Mouse (Mus musculus): ENCODE measurements around the gene Eya2.

Eya2 gene

GRCm38 (mm10) chr2:165717182-165718176 lies 122.6 kb downstream of the Eya2 start:
- no peak for DNase-seq (ENCODE audit: low spot score)

GRCm38 (mm10) chr2:165719382-165719781 lies 124.5 kb downstream of the Eya2 start:
- no peak for DNase-seq (ENCODE audit: low spot score)

- peak; percentile 3 for DNase-seq (ENCODE audit: low spot score)
These were observed 127.1 kb downstream of the Eya2 start for GRCm38 (mm10) chr2:165721941-165722340.

GRCm38 (mm10) chr2:165732552-165733238 lies 137.9 kb downstream of the Eya2 start:
- DNase-seq (ENCODE audit: low spot score): no peak

GRCm38 (mm10) chr2:165733701-165734100 lies 138.9 kb downstream of the Eya2 start:
- DNase-seq (ENCODE audit: low spot score): no peak

DNA sequence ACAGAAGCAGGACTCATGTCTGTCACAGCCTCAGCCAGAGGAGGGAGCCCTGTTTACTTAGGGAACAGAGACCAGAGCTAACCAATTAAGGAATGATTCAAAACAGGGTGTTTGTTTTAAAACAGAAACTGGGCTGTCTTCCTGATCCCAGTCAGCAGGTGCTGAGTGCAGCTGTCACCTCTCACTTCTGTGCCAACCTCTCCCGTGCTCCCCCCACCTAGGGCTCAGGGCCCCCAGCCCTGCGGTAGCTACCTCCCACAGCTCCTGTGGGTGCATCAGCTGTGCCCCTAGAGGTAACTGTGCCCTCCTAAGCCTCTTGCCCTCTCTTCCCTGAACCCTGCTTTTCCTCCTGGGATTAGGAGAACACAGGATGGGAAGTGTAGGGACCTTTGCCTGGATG lies 141.5 kb downstream of the Eya2 start:
- DNase-seq (ENCODE audit: low spot score): no peak

DNA sequence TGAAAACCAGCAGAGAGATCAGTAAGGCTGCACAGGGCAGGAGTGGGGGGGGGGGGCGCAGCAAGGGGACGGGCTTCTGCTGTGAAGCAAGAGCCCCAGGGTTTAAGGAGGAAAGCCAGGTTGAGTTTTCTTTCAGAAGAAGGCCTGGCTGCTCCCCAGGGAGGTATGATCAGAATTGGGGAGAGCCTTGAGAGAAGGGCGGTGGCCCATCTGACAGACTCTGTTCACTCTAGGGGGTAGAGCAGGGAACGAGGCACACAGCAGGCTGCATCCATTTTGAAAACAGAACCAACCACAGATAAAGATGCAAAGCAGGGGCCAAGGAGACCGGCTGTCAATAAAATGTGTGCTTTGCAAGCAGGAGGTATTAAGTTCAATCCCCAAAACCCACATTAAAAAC lies 145.5 kb downstream of the Eya2 start:
- DNase-seq (ENCODE audit: low spot score): no peak

- DNase-seq (ENCODE audit: low spot score): no peak
These were observed 146.2 kb downstream of the Eya2 start for GRCm38 (mm10) chr2:165740982-165741381.

GRCm38 (mm10) chr2:165741526-165742050 lies 146.8 kb downstream of the Eya2 start:
- DNase-seq (ENCODE audit: low spot score): no peak

DNA sequence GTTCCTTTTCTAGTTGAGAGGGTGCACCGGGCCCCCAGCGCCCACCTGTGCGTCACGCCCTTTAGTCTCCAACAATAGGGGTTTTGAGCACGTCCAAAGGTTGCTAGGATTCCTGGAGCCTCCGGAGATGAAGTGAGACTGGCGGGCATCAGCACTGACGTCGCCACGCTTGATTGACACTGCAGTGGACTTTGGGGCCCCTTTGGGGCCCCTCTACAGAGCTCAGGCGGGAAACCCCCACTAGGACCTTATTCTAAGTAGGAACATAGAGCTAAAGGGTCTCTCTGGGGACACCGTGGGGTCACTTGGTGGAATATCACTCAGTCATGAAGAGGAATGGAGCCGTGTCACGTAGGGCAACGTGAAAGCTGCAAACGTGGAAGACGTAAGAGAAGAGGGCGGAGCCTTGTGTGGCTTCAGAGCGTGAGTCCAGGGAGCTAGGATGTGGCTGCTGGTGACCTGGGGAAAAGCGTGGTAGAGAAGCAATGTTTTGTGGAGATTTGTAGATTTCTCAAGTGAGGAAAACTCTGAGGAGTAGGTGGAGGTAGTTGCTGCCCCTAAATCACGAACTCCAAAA lies 147.5 kb downstream of the Eya2 start:
- no peak for DNase-seq (ENCODE audit: low spot score)

- DNase-seq (ENCODE audit: low spot score): no peak
These were observed 150.7 kb downstream of the Eya2 start for GRCm38 (mm10) chr2:165745306-165746098.

DNA sequence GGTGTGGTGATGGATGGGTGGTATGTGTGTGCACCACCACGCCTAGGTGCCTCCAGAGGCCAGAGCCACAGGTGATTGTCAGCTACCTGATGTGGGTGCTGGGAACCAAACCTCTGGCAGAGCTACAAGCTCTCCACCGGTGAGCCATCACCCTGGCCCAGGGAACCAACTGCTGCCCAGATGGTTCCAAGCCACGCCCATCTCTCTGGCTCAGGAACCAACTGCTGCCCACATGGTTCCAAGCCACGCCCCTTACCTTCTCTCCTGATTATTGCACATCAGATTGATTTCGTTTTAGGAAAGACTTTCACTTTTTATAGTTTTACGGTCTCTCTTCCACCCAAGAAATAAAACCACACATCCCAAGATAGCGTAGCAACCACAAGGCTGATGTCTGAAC lies 153.1 kb downstream of the Eya2 start:
- no peak for DNase-seq (ENCODE audit: low spot score)

DNA sequence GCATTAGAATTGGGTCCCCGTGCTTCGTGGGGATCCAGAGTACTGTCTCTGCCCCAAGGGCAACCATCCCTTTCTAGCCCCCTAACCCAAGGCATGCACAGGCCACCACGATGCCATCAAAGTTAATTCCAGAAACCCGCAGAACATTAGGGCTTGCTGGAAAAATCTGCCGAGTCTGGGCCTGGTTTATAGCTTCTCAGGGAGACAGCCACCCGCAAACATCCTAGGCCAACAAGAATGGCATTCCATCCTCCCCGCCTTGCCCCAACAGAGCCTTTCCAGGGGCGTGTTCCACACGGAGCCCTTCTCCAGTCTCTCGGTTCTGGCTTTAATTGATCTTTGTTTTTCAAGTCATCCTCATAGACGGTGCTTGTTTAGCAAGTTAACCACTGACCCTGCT lies 153.6 kb downstream of the Eya2 start:
- DNase-seq (ENCODE audit: low spot score): no peak

- DNase-seq (ENCODE audit: low spot score): no peak
These were observed 156.2 kb downstream of the Eya2 start for GRCm38 (mm10) chr2:165751068-165751467.

DNA sequence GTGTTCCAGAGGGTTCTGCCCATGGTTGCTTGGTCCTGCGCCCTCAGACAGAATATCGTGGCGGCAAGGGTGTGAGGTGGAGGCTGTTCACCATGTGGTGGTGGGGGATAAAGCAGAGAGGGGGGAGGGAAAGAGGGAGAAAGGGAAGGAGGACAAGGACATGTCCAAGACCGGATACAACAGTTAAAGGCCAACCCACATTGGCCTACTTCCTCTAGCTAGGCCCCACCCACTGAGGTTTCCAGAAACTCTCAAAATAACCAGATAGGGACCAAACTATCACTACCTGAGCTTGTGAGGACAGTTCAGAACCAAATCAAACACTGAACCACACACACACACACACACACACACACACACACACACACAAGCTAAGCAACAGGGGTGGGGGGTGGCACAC lies 157.9 kb downstream of the Eya2 start:
- no peak for DNase-seq (ENCODE audit: low spot score)

DNA sequence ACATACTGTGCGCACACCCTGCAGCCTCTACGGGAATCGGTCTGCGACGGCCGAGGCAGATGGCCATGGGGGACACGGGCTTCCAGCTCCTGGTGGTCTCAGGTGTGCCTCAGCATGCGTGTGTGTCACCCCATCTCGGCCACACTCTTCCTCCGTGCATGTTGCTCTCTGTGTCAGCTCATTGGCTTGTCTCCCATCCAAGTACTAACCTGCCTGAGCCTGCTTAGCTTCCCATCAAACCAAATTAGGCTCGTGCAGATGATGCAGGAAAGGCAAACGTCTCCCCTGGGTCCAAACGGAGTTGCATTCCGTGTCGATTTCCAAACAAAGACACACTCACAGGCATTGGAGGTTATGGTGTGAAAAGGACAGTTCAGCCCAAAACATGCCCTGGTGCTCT lies 163.0 kb downstream of the Eya2 start:
- no peak for DNase-seq (ENCODE audit: low spot score)

GRCm38 (mm10) chr2:165758534-165758933 lies 163.7 kb downstream of the Eya2 start:
- DNase-seq (ENCODE audit: low spot score): no peak

GRCm38 (mm10) chr2:165759421-165759985 lies 164.7 kb downstream of the Eya2 start:
- no peak for DNase-seq (ENCODE audit: low spot score)

- DNase-seq (ENCODE audit: low spot score): no peak
These were observed 174.1 kb downstream of the Eya2 start for GRCm38 (mm10) chr2:165768805-165769358.

GRCm38 (mm10) chr2:165769375-165769948 lies 174.6 kb downstream of the Eya2 start:
- DNase-seq (ENCODE audit: low spot score): no peak

DNA sequence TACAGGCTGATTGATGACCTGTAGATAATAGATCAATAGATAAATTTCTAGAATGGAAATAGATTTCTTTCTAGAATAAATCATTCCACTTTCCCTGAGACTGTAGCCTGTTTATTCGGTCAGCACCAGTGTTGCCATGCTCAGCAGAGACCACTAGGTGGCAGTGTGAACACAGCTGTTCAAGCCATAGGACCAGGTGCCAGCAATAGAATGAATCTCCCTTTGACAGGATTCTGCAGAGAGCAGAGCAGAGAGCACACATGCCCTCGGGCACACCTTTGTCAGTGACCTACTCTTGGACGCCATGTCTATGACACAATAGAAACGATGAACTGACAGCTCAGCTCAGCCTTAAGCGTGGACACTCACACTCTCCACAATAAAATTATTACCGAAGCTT lies 184.1 kb downstream of the Eya2 start:
- DNase-seq (ENCODE audit: low spot score): peak; percentile 64
